Mouse (Mus musculus) bone marrow, adult 2 months (tissue): ENCODE data around the gene Foxn3. TPM values are rescaled to one million over a fixed set of nuclear protein-coding genes. Genes with fewer than 3 reads are reported as not detected.

ENCODE experiments used
- H3K27ac ChIP-seq: fragments of 200-500 bp; 2 replicates; pipeline ENCODE4 v1.5.1; 2012; ENCODE audit warnings: low read depth, mild to moderate bottlenecking, control low read depth, inconsistent platforms, low read length; ENCODE audit not compliant: control insufficient read depth, poor library complexity, insufficient read depth
- H3K4me1 ChIP-seq: fragments of 200-500 bp; 2 replicates; pipeline ENCODE4 v1.6.1; 2011; ENCODE audit warnings: low read length; ENCODE audit not compliant: control insufficient read depth, insufficient read depth
- H3K4me3 ChIP-seq: fragments of 200-500 bp; replicated peaks from 2 replicates; pipeline ENCODE3; 2011; ENCODE audit warnings: mild to moderate bottlenecking, low read depth, low read length, control low read depth; ENCODE audit not compliant: control insufficient read depth
- CTCF ChIP-seq: fragments of 200-500 bp; IDR thresholded peaks from 2 replicates; pipeline ENCODE4 v1.5.1; 2011; ENCODE audit warnings: low read length, control low read depth; ENCODE audit not compliant: control insufficient read depth, insufficient read depth
- POLR2A ChIP-seq: fragments of 200-500 bp; IDR thresholded peaks from 2 replicates; pipeline ENCODE4 v1.6.1; 2011; ENCODE audit warnings: low read depth, mild to moderate bottlenecking, control low read depth, low read length, borderline replicate concordance; ENCODE audit not compliant: control insufficient read depth
- WGBS: fragments of 180-500 bp; shearing (Covaris S2); methylation state at CpG from one replicate; pipeline ENCODE4 v1.1.7; 2018; 5-methylcytosine and 5-hydroxymethylcytosine counted together
- polyA plus RNA-seq: library from polyadenylated mRNA; stranded (reverse); fragments of >200 nt; gene quantifications from 2 replicates; pipeline ENCODE4 v1.2.4, GENCODE M21; 2011; ENCODE audit warnings: low replicate concordance; ENCODE audit not compliant: missing spikeins, insufficient read depth, insufficient read length

The Foxn3 gene
- polyA plus RNA-seq, 1 experiment, result 23.7 TPM

DNA sequence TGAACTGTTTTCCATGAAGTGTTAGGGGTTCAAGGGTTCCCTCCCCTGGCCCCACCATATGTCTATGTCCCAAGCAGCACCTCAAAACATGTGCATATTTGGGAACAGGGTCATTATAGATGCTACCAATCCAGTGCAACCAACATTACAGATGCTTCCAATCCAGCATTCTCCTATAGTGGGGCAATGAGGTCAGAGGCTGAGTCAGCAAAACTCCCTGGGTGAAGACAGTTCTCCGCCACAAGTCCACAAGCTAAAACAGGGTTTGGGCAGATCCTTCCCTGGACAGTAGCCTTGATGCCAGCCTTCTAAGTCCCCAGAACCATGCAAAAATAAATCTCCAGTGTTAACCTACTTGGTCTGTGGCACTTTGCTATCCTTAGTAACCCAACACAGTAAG lies 320.1 kb downstream of the Foxn3 start:
- 82% methylated on average over 1 of the region's 1 CpGs for WGBS
- TF ChIP-seq CTCF, result no peak
- no peak for TF ChIP-seq POLR2A
- H3K4me3 ChIP-seq, result no peak overlapping the region
- H3K27ac ChIP-seq, result no peak overlapping the region
- peaks cover 2% of the 10 kb centered on the region; the same call in 1 of the 2 replicates for H3K4me1 ChIP-seq

DNA sequence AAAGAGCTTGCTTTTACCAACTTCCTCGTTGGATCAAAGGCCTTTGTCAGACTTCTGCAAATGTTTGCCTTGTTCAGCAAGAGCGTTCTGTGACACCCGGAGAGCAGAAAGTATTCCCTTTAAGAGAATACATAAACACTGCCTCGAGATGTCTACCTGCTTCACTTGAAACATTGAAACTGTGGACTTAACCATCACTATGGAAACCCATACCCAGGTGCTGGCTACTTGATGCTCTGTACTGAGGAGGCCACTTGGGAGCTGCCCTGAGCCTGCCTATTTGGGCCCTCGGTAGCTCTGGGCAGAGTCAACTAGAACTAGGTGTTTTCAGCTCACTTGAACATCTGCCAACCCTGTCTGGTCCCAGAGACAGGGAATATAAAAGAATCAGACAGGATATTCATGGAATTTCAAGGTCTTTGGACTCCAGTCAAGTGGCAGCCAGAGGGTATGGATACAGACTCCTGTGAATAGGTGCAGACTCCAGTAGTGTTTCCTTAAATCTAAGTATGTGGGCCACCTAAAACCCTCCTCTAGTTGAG lies 323.1 kb downstream of the Foxn3 start:
- 22% methylated on average over 5 of the region's 5 CpGs for WGBS

DNA sequence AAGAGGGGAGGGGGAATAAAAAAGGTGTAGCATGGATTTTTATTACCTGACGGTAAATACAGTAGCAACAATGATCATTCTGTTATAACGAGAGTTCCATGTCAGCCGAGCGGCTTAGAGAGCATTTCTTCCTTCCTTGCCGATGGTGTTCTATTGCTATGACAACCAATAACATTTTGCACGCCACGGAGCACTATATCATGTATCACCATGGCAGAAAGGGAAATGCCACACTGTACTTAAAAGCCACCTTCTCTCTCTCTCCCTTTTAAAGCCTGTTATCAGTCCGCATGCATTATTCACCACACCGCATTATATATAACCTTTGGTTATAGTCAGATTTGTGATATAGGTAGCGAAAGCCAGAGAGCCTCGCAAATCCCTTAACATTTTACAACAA lies 323.6 kb downstream of the Foxn3 start:
- H3K4me3 ChIP-seq, result no peak overlapping the region
- 24% methylated on average over 11 of the region's 11 CpGs for WGBS
- TF ChIP-seq CTCF (no peak), POLR2A (no peak)
- no peak overlapping the region for H3K27ac ChIP-seq
- peaks cover 4% of the 10 kb centered on the region; the same call in 1 of the 2 replicates for H3K4me1 ChIP-seq

More for the DNA sequence above, 323.1 kb downstream of the Foxn3 start:
- Histone ChIP-seq H3K4me3 (no peak overlapping the region), H3K4me1 (peaks cover 2% of the 10 kb centered on the region; the same call in 1 of the 2 replicates), H3K27ac (no peak overlapping the region)
- TF ChIP-seq POLR2A (no peak), CTCF (no peak)

DNA sequence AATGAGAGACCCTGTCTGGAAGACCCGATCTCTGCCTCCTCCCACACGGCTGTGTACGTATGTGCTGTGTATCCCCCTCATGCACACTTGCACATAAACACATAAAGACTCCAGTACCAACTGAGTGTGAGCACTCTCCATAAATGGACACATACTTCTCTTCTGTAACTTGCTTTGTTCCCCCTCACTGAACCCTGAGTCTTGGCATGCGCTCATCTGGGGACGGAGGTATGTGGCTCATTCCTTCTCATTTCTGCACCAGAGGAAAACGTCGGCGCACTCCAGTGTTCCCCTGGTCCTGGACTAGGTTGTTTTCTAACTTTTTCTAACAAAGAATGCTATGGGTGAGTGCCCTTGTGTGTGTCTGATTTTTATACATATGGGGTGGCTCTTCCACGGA lies 325.9 kb downstream of the Foxn3 start:
- Histone ChIP-seq H3K4me3 (no peak overlapping the region), H3K27ac (no peak overlapping the region), H3K4me1 (peaks cover 7% of the 10 kb centered on the region)
- WGBS, result 90% methylated on average over 9 of the region's 9 CpGs
- no peak for TF ChIP-seq CTCF
- TF ChIP-seq POLR2A, result no peak

DNA sequence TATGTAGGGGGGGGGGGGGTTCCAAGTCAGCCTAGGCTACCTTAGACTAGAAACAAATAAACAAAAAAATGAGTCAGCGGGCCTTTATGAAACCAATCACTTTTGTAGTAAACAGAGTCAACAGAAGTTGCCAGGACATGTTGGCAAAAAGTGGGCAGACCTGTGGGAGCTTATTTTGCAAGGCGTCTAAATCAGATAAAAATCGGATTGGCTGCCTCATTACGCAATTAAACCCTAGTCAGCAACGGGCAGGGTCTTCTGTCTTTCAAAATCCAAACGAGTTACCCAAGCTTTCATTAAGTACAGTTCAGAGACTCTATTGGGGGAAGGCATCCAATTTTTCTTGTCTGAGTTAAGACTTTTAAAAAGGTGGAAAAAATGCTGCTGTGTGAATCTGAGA lies 329.0 kb downstream of the Foxn3 start:
- TF ChIP-seq CTCF, result no peak
- no peak for TF ChIP-seq POLR2A
- Histone ChIP-seq H3K27ac (no peak overlapping the region), H3K4me1 (peaks cover 6% of the 10 kb centered on the region), H3K4me3 (no peak overlapping the region)
- WGBS, result 34% methylated on average over 6 of the region's 6 CpGs

DNA sequence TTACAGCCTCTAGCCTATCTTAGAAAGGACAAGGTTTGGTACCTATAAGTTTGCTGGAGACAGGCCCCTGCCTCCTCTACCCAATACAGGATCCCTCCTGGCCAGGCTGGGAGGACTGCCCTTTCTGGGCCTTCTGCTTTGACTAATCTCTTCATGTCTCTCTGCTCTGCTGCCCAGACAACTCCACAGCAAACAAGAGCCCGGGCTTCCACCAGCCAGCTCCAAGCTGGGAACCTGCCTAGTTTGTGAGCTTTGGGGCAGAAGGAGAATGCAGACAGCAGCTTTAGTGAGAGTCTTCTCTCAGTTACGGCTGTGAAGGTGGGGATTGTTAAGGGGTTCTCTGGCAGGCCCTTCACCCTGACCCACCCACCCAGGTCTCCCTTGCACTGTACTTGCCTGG lies 330.0 kb downstream of the Foxn3 start:
- Histone ChIP-seq H3K27ac (no peak overlapping the region; the same call in 1 of the 2 replicates), H3K4me3 (no peak overlapping the region), H3K4me1 (peaks cover 6% of the 10 kb centered on the region)
- TF ChIP-seq POLR2A (no peak), CTCF (no peak)
- WGBS, result 81% methylated on average over 2 of the region's 2 CpGs

DNA sequence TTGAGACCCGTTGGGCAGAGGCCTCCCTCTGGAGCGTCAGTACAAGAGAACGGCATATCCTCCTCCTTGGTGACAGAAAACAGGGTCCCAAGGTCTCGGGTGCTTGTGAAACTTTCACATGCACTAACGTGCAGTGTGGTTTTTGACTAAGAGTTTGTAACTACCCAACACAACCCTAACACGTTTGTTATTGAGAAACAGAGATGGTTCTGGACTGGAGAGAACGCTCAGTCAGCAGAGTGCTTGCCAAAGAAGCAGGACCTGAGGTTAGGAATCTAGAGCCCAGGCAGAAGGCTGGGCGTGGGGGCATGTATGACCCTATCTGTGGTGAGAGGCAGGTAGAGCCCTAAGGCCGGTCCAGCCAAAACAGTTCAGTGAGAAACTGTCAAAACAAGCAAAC lies 330.9 kb downstream of the Foxn3 start:
- WGBS, result 46% methylated on average over 9 of the region's 9 CpGs
- Histone ChIP-seq H3K4me3 (no peak overlapping the region), H3K27ac (no peak overlapping the region), H3K4me1 (peaks cover 7% of the 10 kb centered on the region)
- TF ChIP-seq CTCF (no peak), POLR2A (no peak)

DNA sequence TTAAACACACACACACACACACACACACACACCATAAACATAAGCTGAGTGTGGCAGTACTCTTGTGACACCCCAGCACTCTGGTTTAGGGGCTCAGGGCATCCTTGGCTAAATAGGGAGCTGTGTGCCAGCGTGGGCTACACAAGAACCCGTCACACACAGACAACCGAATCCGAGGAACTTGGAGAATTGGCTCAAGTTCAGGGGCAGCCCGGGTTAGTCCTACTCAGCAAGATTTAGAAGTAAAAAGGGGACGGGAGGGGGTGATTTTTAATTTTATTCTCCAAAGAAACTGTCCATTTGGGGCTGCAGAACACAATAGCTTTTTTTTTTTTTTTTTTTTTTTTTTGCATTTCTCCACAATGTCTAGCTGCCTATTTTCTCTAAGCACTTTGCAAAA lies 332.1 kb downstream of the Foxn3 start:
- Histone ChIP-seq H3K4me1 (peaks cover 8% of the 10 kb centered on the region), H3K27ac (no peak overlapping the region), H3K4me3 (no peak overlapping the region)
- 76% methylated on average over 6 of the region's 6 CpGs for WGBS
- TF ChIP-seq CTCF (no peak), POLR2A (no peak)

DNA sequence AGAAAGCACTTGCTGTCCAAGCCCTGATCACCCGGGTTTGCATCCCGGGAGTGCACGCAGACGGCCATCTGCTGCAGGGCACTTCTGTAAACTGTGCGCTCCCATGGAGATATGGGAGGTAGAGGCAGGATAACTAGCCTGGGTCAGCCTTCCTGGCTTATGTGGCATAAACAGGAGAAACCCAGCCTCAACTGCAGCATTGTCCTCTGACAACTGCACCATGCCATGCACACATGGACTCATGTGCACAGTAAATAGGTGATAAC lies 332.7 kb downstream of the Foxn3 start:
- H3K4me3 ChIP-seq, result no peak overlapping the region
- 95% methylated on average over 5 of the region's 5 CpGs for WGBS

DNA sequence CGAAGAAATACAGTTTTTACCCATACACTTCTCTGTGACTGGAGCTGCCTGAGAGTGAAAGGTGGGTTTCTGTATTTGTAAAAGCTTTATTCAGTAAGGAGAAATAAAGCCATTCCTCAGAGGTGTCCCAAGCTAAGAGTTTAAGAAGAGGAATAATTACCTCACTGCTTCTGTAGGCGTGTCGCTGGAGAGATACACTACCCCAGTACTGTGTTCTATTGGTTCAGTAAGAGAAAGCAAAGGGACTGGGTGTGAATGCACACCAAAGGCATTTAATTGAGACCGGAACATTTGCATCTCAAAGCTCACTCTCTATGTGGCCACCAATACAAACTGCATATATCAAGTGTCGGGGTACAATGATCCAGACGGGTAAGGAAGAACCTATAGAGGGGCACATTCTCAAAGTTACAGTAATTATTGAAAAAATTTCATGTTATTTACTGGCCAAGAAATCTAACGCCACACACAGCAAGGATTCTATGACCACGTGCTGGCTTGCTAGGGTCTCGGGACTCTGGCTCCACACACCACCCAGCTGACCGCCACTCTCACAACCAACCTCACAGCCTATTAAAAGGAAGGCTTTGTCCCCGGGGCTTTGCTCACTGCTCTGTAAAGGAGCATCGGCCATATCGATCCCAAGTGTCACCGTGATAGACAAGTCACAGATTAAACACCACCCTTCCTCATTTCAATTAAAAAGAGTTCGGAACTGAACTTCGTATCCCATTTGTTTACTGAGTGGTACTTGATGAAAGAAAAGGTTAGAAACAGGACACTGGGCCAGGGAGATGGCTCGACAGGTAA lies 333.2 kb downstream of the Foxn3 start:
- 90% methylated on average over 17 of the region's 17 CpGs for WGBS
- peaks cover 9% of the 10 kb centered on the region for H3K4me1 ChIP-seq
- H3K4me3 ChIP-seq, result no peak overlapping the region
- no peak overlapping the region for H3K27ac ChIP-seq
- TF ChIP-seq POLR2A (no peak), CTCF (no peak)

More for the DNA sequence above, 332.7 kb downstream of the Foxn3 start:
- H3K27ac ChIP-seq, result no peak overlapping the region
- peaks cover 8% of the 10 kb centered on the region for H3K4me1 ChIP-seq
- TF ChIP-seq CTCF (no peak), POLR2A (no peak)
